Mouse (Mus musculus) forebrain, embryonic 11.5 days (tissue): ENCODE results near the gene Sap30. TPM values are rescaled to one million over a fixed set of nuclear protein-coding genes. Genes with fewer than 3 reads are reported as not detected.
"Not testable (repeated sequence)": the region's sequence is repeated elsewhere in the genome, so short reads cannot be mapped to it uniquely, and the experiment has no call there.

ENCODE experiments used
- ATAC-seq: fragments of 200-750 bp; cut with Nextera tagmentation; replicated peaks from 2 replicates; pipeline ENCODE4 v1.8.0; 2017; ENCODE audit warnings: moderate TSS enrichment; ENCODE audit not compliant: low FRiP score
- DNase-seq: peaks from one replicate; pipeline ENCODE4 v3.0.0-alpha.2; 2017; ENCODE audit warnings: low spot score
- H3K27ac ChIP-seq: fragments of 300-500 bp; sonication (generic); 2 replicates; pipeline ENCODE4 v1.5.1; 2014; ENCODE audit warnings: low read depth, low read length
- H3K27me3 ChIP-seq: fragments of 300-500 bp; sonication (generic); 2 replicates; pipeline ENCODE4 v1.6.1; 2014; ENCODE audit warnings: mild to moderate bottlenecking, low read length, mixed read lengths; ENCODE audit not compliant: control insufficient read depth, insufficient read depth
- H3K36me3 ChIP-seq: fragments of 300-500 bp; sonication (generic); 2 replicates; pipeline ENCODE4 v1.6.1; 2014; ENCODE audit warnings: mild to moderate bottlenecking, low read length, moderate library complexity, mixed read lengths; ENCODE audit not compliant: control insufficient read depth, insufficient read depth
- H3K4me1 ChIP-seq: fragments of 300-500 bp; sonication (generic); replicated peaks from 2 replicates; pipeline ENCODE4 v1.6.1; 2014; ENCODE audit warnings: low read length, mixed read lengths; ENCODE audit not compliant: control insufficient read depth, insufficient read depth
- H3K4me2 ChIP-seq: fragments of 300-500 bp; sonication (generic); 2 replicates; pipeline ENCODE4 v1.6.1; 2014; ENCODE audit warnings: low read depth, mild to moderate bottlenecking, low read length, moderate library complexity, mixed read lengths; ENCODE audit not compliant: severe bottlenecking
- H3K4me3 ChIP-seq: fragments of 300-500 bp; sonication (generic); 2 replicates; pipeline ENCODE4 v1.5.1; 2014; ENCODE audit warnings: low read depth, low read length
- H3K9ac ChIP-seq: fragments of 300-500 bp; sonication (generic); 2 replicates; pipeline ENCODE4 v1.6.1; 2014; ENCODE audit warnings: low read length
- H3K9me3 ChIP-seq: fragments of 300-500 bp; sonication (generic); 2 replicates; pipeline ENCODE4 v1.6.1; 2016; ENCODE audit warnings: low read length, mixed read lengths; ENCODE audit not compliant: control insufficient read depth
- WGBS: fragments of 180-500 bp; shearing (Covaris S2); extraction: QIAGEN DNeasy Blood & Tissue Kit; methylation state at CpG from one replicate; pipeline ENCODE4 v1.1.7; 2014; 5-methylcytosine and 5-hydroxymethylcytosine counted together
- polyA plus RNA-seq: library from polyadenylated mRNA; unstranded; fragments of >200 nt; fragmentation: Nextera tagmentation; extraction: Ambion mirVana; gene quantifications from 2 replicates; pipeline ENCODE4 v1.2.1, GENCODE M21; 2014

Gene Sap30
- polyA plus RNA-seq, 1 experiment from 2014 or later = 131 TPM

DNA sequence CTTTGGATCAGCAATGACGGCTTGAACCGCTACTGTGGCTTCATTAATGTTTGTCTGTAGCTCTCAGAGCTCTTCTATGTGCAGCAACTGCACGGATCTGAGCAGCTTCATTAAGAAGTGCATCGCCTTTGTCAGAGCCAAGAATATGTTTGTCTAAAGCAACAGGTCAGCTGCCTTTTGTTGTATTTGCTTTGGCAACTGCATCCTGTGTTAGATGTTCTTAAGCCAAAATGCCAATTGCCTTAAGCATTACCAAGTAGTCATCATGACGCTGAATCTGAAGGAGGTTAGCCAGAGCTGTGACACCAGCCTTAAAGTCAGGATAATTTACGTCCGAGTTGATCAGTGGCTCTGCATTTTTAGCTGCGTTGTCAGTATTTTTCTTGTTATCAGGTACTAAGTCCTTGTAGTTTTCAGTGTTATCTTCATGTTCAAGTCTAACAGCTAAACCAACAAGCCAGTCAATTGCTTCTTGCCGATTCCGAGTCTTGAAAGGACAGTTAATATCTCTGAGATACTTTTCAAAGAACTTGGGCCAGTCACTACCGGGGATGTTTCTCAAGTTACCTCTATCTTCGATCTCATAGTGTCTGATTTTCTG is 32.6 kb upstream of the Sap30 start:
- Histone ChIP-seq H3K4me1 (no peaks in the 10 kb centered on the region), H3K27me3 (no peaks in the 10 kb centered on the region), H3K36me3 (peaks cover 5% of the 10 kb centered on the region; the same call in 1 of the 2 replicates), H3K9me3 (no peaks in the 10 kb centered on the region), H3K9ac (no peak overlapping the region), H3K4me3 (no peak overlapping the region), H3K4me2 (no peak overlapping the region), H3K27ac (no peak overlapping the region)
- DNase-seq (no peak), ATAC-seq (no peak)
- 88% methylated on average over 12 of the region's 12 CpGs for WGBS

DNA sequence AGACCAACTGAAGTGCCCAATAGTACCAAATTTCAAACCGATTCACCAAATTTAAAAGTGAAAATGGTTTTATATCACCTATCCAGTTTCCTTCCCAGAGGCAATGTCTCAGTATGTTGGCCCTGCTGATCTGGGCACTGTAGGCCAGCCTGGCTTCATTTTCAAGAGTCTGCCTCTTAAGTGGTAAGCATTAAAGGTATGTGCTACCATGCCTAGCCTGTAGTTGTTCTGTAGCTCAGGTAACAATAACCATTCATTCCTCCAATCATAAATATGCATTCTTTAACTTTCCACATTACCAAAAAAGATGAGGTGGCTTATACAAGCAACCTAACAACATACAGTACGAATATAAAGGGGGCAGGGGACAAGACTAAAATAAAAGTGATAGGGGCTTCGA is 30.1 kb upstream of the Sap30 start:
- no peak overlapping the region for H3K4me2 ChIP-seq
- no peak overlapping the region for H3K27ac ChIP-seq
- no peak overlapping the region for H3K4me3 ChIP-seq
- peaks cover 5% of the 10 kb centered on the region; the same call in 1 of the 2 replicates for H3K36me3 ChIP-seq
- ATAC-seq (no peak), DNase-seq (peak; percentile 45)
- WGBS = 90% methylated on average over 3 of the region's 3 CpGs
- H3K9me3 ChIP-seq = no peaks in the 10 kb centered on the region
- H3K27me3 ChIP-seq = no peaks in the 10 kb centered on the region
- H3K4me1 ChIP-seq = no peaks in the 10 kb centered on the region
- H3K9ac ChIP-seq = no peak overlapping the region

DNA sequence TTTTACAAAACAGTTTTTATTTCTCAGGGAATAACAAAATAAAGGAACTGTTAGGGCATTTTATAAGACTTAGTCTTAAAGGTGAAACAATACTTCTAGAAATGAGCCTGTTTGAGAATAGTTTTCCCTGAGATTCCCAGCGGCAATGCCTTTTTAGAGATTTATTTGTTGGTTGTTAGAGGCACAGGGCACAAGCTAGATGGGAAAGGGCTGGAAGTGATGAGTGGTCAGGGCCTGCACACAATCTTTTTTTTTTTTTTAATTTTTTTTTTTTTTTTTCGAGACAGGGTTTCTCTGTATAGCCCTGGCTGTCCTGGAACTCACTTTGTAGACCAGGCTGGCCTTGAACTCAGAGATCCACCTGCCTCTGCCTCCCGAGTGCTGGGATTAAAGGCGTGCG is 29.0 kb upstream of the Sap30 start:
- not testable (repeated sequence) for ATAC-seq, H3K27ac ChIP-seq, H3K9me3 ChIP-seq, H3K4me2 ChIP-seq, H3K4me3 ChIP-seq, H3K36me3 ChIP-seq, DNase-seq, H3K27me3 ChIP-seq, H3K9ac ChIP-seq, H3K4me1 ChIP-seq
- WGBS = 95% methylated on average over 5 of the region's 5 CpGs

DNA sequence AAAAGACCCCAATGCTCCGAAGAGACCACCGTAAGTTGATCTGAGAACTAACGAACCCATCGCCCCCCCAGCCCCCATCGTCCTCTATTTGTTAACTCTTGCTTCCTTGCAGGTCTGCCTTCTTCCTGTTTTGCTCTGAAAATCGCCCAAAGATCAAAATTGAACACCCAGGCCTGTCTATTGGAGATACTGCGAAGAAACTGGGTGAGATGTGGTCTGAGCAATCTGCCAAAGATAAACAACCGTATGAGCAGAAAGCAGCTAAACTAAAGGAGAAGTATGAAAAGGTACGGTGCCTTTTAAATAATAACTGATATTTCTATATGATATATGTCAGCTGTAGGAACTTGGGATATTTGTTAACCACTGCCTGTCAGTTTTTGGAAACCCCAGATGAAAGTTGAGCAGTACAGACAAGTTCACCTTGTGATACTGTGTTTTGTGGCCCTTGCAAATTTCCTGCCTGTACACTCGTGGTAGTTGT is 25.6 kb upstream of the Sap30 start:
- peak; percentile 45 for DNase-seq
- not testable (repeated sequence) for H3K27ac ChIP-seq, H3K9me3 ChIP-seq, H3K27me3 ChIP-seq, ATAC-seq, H3K4me1 ChIP-seq, H3K36me3 ChIP-seq
- WGBS = 29% methylated on average over 9 of the region's 10 CpGs
- Histone ChIP-seq H3K4me3 (peak overlapping the region; percentile 98), H3K4me2 (peak overlapping the region; percentile 71), H3K9ac (peak overlapping the region; percentile 100)

DNA sequence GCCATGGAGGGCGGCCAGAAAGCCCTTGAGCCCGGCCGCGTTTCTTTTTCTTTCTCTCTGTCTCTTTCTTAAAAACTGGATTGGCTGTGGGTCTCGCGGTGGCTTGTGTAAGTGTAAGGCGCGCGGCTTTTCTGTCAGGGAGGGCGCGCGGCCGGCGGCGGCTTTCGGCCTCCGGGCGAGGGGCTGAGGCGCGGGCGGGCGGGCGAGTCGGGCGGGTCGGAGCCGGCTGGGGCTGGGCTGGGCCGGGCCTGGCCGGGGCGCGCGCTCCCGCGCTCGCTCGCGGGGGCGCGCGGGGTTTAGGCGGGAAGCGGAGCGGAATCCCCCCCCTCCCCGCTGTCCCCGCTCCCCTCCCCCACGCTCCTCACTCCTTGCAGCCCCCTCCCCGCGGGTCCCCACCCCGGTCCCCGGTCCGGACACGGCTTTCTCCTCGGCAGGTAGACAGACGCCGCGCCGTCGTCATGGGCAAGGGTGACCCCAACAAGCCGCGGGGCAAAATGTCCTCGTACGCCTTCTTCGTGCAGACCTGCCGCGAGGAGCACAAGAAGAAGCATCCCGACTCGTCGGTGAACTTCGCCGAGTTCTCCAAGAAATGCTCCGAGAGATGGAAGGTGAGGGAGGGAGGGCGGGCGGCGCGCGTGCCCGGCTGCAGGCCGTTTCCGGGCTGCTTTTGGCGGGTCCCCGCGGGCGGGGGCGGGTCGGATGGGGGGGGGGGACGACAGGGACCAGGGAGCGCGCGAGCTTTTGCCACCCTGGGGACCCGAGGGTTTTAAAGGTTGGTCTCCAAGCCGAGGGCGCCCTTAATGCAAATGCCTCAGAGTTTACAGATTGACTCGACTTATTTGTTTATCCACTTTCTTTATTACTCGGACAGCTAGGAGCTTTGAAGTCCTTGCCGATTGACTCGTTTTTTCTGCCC is 24.7 kb upstream of the Sap30 start:
- Histone ChIP-seq H3K9me3 (no peaks in the 10 kb centered on the region), H3K4me2 (peak overlapping the region; percentile 71), H3K36me3 (peaks cover 5% of the 10 kb centered on the region; the same call in 1 of the 2 replicates), H3K27me3 (no peaks in the 10 kb centered on the region), H3K4me1 (peaks cover 3% of the 10 kb centered on the region; the same call in 1 of the 2 replicates), H3K27ac (peak overlapping the region; percentile 100), H3K9ac (peak overlapping the region; percentile 100), H3K4me3 (peak overlapping the region; percentile 98)
- DNase-seq (peak; percentile 86), ATAC-seq (peak; percentile 59)
- under 1% methylated on average over 57 of the region's 96 CpGs for WGBS

DNA sequence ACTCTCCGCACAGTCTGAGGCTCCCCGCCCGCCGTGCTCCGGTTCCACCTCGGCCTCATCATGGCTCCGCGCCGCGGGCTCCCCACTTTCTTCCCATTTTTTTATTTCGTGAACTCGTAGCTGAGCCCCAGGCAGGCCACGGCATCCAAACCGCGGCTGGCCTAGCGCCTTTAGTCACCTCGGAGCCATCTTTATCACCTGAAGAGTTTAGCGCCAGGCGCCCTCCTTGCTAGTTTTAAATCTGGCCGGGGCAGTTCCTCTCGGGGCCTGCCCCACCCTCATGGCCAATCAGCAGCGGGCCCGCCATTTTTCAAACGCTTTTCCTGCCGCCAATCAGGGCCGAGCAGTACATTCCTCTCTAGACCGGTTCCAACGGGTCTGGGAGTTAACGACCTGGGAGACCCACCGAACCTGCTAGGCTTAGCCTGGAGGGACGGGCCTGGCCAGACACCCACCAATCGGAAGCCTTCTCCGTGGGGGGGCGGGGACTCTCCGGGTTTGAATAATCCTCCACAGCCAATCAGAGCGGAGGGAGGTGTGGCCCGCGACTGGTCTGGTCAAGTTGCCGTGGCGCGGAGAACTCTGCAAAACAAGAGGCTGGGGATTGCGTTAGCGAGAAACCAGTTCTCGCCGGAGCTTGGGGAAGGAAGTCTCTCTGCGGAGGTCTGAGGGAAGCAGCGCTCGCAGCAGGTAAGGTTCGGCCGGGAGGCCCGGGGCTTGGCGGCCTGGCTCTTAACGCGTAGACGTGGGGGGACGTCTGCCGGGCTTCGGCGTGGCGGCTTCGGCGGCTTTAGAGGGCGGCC is 23.9 kb upstream of the Sap30 start, which contains the start of gene Hmgb2:
Gene Hmgb2, plus strand, starts transcription at position 592 of the 803 bp plus-strand sequence.
- Histone ChIP-seq H3K9ac (peak within 1 kb of the TSS; percentile 100), H3K4me3 (peak within 1 kb of the TSS; percentile 98), H3K9me3 (no peaks in the 10 kb centered on the region), H3K27ac (peak within 1 kb of the TSS; percentile 100), H3K4me2 (peak within 1 kb of the TSS; percentile 84), H3K27me3 (no peaks in the 10 kb centered on the region), H3K4me1 (peaks cover 3% of the 10 kb centered on the region; the same call in 1 of the 2 replicates), H3K36me3 (peaks cover 5% of the 10 kb centered on the region; the same call in 1 of the 2 replicates)
- ATAC-seq (peak; percentile 100), DNase-seq (peak; percentile 100)
- 0% methylated on average over 63 of the region's 63 CpGs for WGBS

DNA sequence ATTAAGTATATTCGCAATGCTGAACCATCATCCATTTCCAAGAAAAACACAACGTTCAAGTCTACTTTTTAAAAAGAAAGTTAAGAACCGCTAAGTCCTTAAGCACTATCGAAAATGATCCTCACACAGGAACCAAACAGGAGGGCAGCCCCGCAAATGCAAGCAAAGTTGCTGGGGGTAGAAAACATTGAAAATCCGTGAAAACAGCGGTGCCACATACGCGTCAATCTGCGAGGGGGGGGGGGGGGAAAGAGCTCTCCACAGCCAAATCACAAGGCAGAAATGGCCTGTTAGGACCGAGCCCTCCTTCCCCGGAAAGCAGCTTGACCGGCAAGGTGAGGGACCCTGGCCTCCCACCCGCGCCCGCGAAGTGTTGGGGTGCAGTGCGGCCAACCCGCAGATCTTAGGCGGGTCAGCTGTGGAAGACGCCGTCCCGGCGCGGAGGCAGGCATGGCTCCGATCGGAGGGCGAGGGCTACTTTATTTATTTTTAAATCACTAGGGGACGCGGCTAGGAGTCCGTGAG is 23.2 kb upstream of the Sap30 start:
- H3K27ac ChIP-seq = peak overlapping the region; percentile 81
- ATAC-seq (no peak; the same call in 1 of the 2 replicates), DNase-seq (no peak)
- peaks cover 3% of the 10 kb centered on the region; the same call in 1 of the 2 replicates for H3K4me1 ChIP-seq
- peak overlapping the region; percentile 91 for H3K9ac ChIP-seq
- H3K36me3 ChIP-seq = peaks cover 2% of the 10 kb centered on the region; the same call in 1 of the 2 replicates
- no peaks in the 10 kb centered on the region for H3K27me3 ChIP-seq
- WGBS = 2% methylated on average over 30 of the region's 31 CpGs
- no peaks in the 10 kb centered on the region for H3K9me3 ChIP-seq
- peak overlapping the region; percentile 98 for H3K4me3 ChIP-seq
- peak overlapping the region; percentile 84 for H3K4me2 ChIP-seq

DNA sequence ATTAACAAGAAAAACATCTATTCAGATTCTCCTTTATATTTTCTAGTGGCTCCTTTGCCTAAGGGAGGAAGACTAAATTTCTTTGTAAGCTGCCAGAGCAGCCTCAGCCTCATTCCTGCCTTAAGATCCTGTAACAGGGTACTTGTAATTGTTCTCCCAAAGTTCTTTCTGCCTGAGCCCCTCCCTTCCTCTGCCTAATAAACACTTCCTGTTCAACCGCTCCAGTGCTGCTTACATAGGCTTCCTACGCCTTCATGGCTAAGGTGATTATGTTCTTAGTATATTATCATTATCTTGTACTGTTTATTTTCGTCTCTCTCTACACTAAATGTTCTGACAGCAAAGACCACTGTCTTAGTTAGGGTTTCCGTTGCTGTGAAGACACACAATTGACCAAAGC is 21.0 kb upstream of the Sap30 start:
- 91% methylated on average over 4 of the region's 4 CpGs for WGBS
- no peak overlapping the region for H3K4me2 ChIP-seq
- H3K9me3 ChIP-seq = no peaks in the 10 kb centered on the region
- ATAC-seq = no peak
- H3K4me1 ChIP-seq = peaks cover 3% of the 10 kb centered on the region; the same call in 1 of the 2 replicates
- no peak for DNase-seq
- no peaks in the 10 kb centered on the region; the same call in 1 of the 2 replicates for H3K36me3 ChIP-seq
- no peaks in the 10 kb centered on the region for H3K27me3 ChIP-seq
- H3K9ac ChIP-seq = no peak overlapping the region
- H3K27ac ChIP-seq = no peak overlapping the region
- no peak overlapping the region for H3K4me3 ChIP-seq
